Mouse (Mus musculus): ENCODE measurements around the gene Gm21704.
"Not testable (repeated sequence)": the region's sequence is repeated elsewhere in the genome, so short reads cannot be mapped to it uniquely, and the experiment has no call there.

Gene Gm21704

DNA sequence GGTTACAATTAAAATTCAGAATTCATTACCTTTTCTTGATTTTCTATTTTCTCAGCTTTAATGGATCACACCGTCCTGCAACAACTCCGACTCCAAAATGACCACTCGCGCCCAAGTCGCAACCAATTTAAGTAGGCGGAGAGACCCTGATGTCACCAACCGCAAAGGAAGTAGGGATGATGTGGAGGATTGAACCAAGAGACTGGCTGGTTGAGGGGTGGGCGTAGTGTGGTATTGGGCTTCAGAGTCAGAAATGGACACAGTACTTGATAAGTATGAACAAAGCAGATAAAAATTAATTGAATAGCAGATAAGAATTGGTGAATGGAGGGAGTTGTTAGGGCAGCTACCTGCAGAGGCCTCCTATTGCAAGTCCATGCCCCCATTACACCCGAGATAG lies at the start of gene Gm21704, which contains the start of gene Gm21708:
TSS of gene Gm21704 (minus strand) at position 101 of the 400 bp plus-strand sequence.
TSS of gene Gm21708 (minus strand) at position 101 of the 400 bp plus-strand sequence.
- not testable (repeated sequence) for DNase-seq (ENCODE audit: low spot score)

- DNase-seq (ENCODE audit: low spot score) = not testable (repeated sequence)
These were observed 64.7 kb downstream of the Gm21704 start, which contains the start of gene Gm21693 for GRCm38 (mm10) chrY:3345229-3345628. Gene Gm21693 (minus strand): TSS chrY:3345329.

- DNase-seq (ENCODE audit: low spot score) = not testable (repeated sequence)
These were observed 69.3 kb downstream of the Gm21704 start for GRCm38 (mm10) chrY:3340661-3341060.

Data from yolk sac, embryonic 10.5 days (tissue).